Mouse (Mus musculus): ENCODE data around the gene Ppp1r14d.

Gene Ppp1r14d

DNA sequence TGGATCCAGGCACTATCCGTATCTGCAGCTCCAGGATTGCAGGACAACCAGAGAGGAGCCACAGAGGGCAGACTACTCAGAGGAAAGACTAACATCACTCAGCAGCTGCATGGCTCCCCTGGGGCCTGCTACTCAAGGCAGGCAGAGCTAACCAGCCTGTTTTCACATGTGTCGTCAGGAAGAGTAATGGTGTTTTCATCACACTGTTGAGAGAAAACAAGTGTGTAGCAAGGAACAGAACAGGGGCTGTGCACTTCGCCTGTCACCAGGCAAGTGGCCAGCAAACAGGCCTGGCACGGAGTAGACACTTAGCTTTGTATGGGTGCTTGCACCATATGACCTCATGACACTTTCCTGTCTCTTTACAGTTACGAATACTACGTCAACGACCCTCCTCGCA lies 58.1 kb downstream of the Ppp1r14d start:
- DNase-seq, result no peak

DNA sequence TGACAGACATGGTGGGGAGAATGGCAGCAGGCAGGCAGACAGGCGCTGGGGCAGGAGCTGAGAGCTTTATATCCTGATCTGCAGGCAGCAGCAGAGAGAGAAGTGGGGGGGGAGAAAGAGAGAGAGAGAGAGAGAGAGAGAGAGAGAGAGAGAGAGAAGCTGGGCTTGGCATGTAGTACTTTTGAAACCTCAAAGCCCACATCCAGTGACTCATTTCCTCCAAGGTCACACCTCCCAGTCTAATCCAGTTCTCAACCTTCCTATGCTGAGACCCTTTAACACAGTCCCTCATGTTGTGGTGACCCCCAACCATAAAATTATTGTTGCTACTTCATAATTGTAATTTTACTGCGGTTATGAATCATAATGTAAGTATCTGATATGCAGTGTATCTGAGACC lies 59.4 kb downstream of the Ppp1r14d start:
- DNase-seq, result no peak
